ENCODE assay signal across 14 mouse cellular contexts in the genomic region with DNA sequence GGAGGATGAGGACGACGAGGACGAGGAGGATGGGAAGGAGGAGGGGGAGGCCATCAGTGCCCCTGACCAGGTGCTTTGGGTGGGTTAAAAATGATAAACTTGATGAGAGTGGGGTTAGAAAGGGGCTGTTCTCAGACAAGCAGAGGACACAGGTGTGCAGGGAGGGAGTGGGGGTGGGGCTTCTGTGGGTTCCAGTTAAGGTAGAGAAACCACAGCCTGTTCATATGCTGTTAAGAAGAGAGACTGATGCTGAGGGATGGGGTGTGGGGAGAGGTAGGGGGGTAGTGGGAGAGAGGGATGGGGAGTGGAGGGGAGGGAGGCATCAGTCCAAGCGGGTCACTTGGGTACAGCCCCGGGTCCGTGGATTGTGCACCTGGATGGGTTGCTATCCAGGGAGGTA.
"Had no signal": no experiment of that assay in that cellular context is flagged by ENCODE, and none has a peak within 500 bp of the region (broad histone marks: within the 10 kb centered on the region; RNA-seq: fewer than 3 reads in every experiment).

No protein-coding gene starts in this region.

- DNase-seq: kidney, adult 18-20 months; kidney, postnatal 10 days; kidney, postnatal 4 days; lung, adult 2 months; lung, postnatal 14 days; right cerebral cortex, adult 18-20 months; right cerebral cortex, postnatal 25 days had no signal

- H3K36me3 ChIP-seq: intestine, embryonic 15.5 days; limb, embryonic 10.5 days; liver, embryonic 15.5 days; neural tube, embryonic 15.5 days had no signal

- H3K27me3 ChIP-seq: intestine, embryonic 15.5 days had no signal

- ATAC-seq: intestine, embryonic 15.5 days had no signal

- H3K4me2 ChIP-seq: intestine, embryonic 15.5 days; liver, embryonic 11.5 days; liver, embryonic 15.5 days; neural tube, embryonic 15.5 days had no signal

- H3K9me3 ChIP-seq: intestine, embryonic 15.5 days; limb, embryonic 10.5 days; liver, embryonic 15.5 days; neural tube, embryonic 15.5 days had no signal

- H3K4me1 ChIP-seq: limb, embryonic 10.5 days; liver, embryonic 15.5 days; neural tube, embryonic 15.5 days had no signal

- H3K9ac ChIP-seq: intestine, embryonic 15.5 days; liver, embryonic 15.5 days; neural tube, embryonic 15.5 days had no signal

- H3K4me3 ChIP-seq: intestine, embryonic 15.5 days; layer of hippocampus, adult 2 months; limb, embryonic 10.5 days; liver, embryonic 15.5 days; myocyte; neural tube, embryonic 15.5 days had no signal

- H3K27ac ChIP-seq: intestine, embryonic 15.5 days; layer of hippocampus, adult 2 months; limb, embryonic 10.5 days; liver, embryonic 15.5 days; neural tube, embryonic 15.5 days had no signal
